Mouse (Mus musculus) heart, adult 2 months (tissue): ENCODE results near the gene Aknad1. TPM values are rescaled to one million over a fixed set of nuclear protein-coding genes. Genes with fewer than 3 reads are reported as not detected.
A peak's percentile ranks its signal among the peaks of the same experiment; 100 is the strongest.

Source experiments
- DNase-seq, 2 experiments: peaks; one replicate each; pipeline ENCODE4 v3.0.0; 2021
- H3K27ac ChIP-seq: fragments of 200-600 bp; 2 replicates; pipeline ENCODE4 v1.8.1; 2022
- H3K27me3 ChIP-seq: fragments of 200-500 bp; 2 replicates; pipeline ENCODE4 v1.6.1; 2012; ENCODE audit warnings: mild to moderate bottlenecking, low read length, inconsistent platforms, mixed read lengths; ENCODE audit not compliant: control insufficient read depth, insufficient read depth
- H3K36me3 ChIP-seq: fragments of 200-500 bp; 2 replicates; pipeline ENCODE4 v1.6.1; 2012; ENCODE audit warnings: low read length, inconsistent platforms; ENCODE audit not compliant: control insufficient read depth, insufficient read depth
- H3K4me1 ChIP-seq: fragments of 200-500 bp; 2 replicates; pipeline ENCODE4 v1.6.1; 2011; ENCODE audit warnings: low read length; ENCODE audit not compliant: control insufficient read depth, insufficient read depth
- H3K4me3 ChIP-seq: fragments of 200-600 bp; 2 replicates; pipeline ENCODE4 v1.8.1; 2022
- H3K79me2 ChIP-seq: fragments of 200-500 bp; replicated peaks from 2 replicates; pipeline ENCODE4 v1.6.1; 2012; ENCODE audit warnings: mild to moderate bottlenecking, inconsistent platforms, low read length, moderate library complexity, mixed read lengths; ENCODE audit not compliant: control insufficient read depth, insufficient read depth
- H3K9ac ChIP-seq: fragments of 200-500 bp; 2 replicates; pipeline ENCODE4 v1.6.1; 2012; ENCODE audit warnings: low read depth, mild to moderate bottlenecking, control low read depth, inconsistent platforms, low read length, mixed read lengths
- CTCF ChIP-seq: fragments of 200-600 bp; IDR thresholded peaks from 2 replicates; pipeline ENCODE4 v1.8.1; 2022; ENCODE audit warnings: antibody characterized with exemption, mild to moderate bottlenecking, moderate library complexity
- EP300 ChIP-seq: fragments of 200-500 bp; IDR thresholded peaks from 2 replicates; pipeline ENCODE4 v1.6.1; 2011; ENCODE audit warnings: low read depth, low read length, control low read depth; ENCODE audit not compliant: insufficient read depth
- POLR2A ChIP-seq: fragments of 200-500 bp; IDR thresholded peaks from 2 replicates; pipeline ENCODE4 v1.6.1; 2011; ENCODE audit warnings: mild to moderate bottlenecking, low read depth, low read length, control low read depth; ENCODE audit not compliant: insufficient read depth
- WGBS: fragments of 180-500 bp; shearing (Covaris S2); methylation state at CpG from one replicate; pipeline ENCODE4 v1.1.7; 2018; 5-methylcytosine and 5-hydroxymethylcytosine counted together
- intact Hi-C: fragments of 180-260 bp; cut with DNase I; formaldehyde crosslinking; loops from one replicate; pipeline ENCODE4 v1.15.1; 2025
- long read RNA-seq: library from polyadenylated mRNA; stranded (forward); transcript quantifications from one replicate; pipeline ENCODE4 v2.0.0, GENCODE M21; 2021
- polyA plus RNA-seq: library from polyadenylated mRNA; depleted of rRNA; stranded (reverse); fragments of >200 nt; gene quantifications from 2 replicates; pipeline ENCODE4 v1.2.3, GENCODE M21; 2012; rRNA removed
- total RNA-seq, 2 experiments: library from RNA; stranded (reverse); gene quantifications; 2 replicates each; pipeline ENCODE4 v1.2.3; 2021

Gene Aknad1
- total RNA-seq (under 1 TPM in 1 of 2 experiments, not detected in 1; 0.05 TPM), polyA plus RNA-seq (0.04 and 0.06 TPM in 2 replicates)
- long read RNA-seq, result 0 reads

GRCm38 (mm10) chr3:108739045-108739708 lies at the start of gene Aknad1:
Gene Aknad1, plus strand, starts transcription at chr3:108739658.
- Histone ChIP-seq H3K4me1 (no peaks in the 10 kb centered on the region), H3K27ac (no peak within 1 kb of the TSS), H3K27me3 (no peaks in the 10 kb centered on the region; the same call in 1 of the 2 replicates), H3K9ac (no peak within 1 kb of the TSS), H3K79me2 (no peaks in the 10 kb centered on the region), H3K4me3 (no peak within 1 kb of the TSS), H3K36me3 (no peaks in the 10 kb centered on the region)
- WGBS, result 49% methylated on average over 8 of the region's 8 CpGs
- DNase-seq, result no peak
- intact Hi-C loops, result no loop called here
- no peak for TF ChIP-seq CTCF
- no peak for TF ChIP-seq EP300

GRCm38 (mm10) chr3:108689979-108690378 lies 49.5 kb upstream of the Aknad1 start:
- Histone ChIP-seq H3K36me3 (no peaks in the 10 kb centered on the region), H3K27ac (no peak overlapping the region), H3K79me2 (no peaks in the 10 kb centered on the region), H3K4me3 (no peak overlapping the region), H3K4me1 (no peaks in the 10 kb centered on the region), H3K27me3 (no peaks in the 10 kb centered on the region), H3K9ac (no peak overlapping the region)
- no peak for DNase-seq
- WGBS, result 73% methylated on average over 4 of the region's 4 CpGs
- TF ChIP-seq POLR2A (no peak), CTCF (no peak), EP300 (no peak)
- intact Hi-C loops, result no loop called here

- no peaks in the 10 kb centered on the region for H3K79me2 ChIP-seq
- TF ChIP-seq EP300 (no peak), POLR2A (no peak), CTCF (no peak)
- no peaks in the 10 kb centered on the region for H3K27me3 ChIP-seq
- intact Hi-C loops, result no loop called here
- H3K4me1 ChIP-seq, result no peaks in the 10 kb centered on the region
- H3K9ac ChIP-seq, result no peak overlapping the region
- H3K36me3 ChIP-seq, result no peaks in the 10 kb centered on the region
- H3K4me3 ChIP-seq, result no peak overlapping the region
- no peak for DNase-seq
- no peak overlapping the region for H3K27ac ChIP-seq
- 86% methylated on average over 9 of the region's 9 CpGs for WGBS
These were observed 45.1 kb upstream of the Aknad1 start for GRCm38 (mm10) chr3:108694321-108694720.

- Histone ChIP-seq H3K79me2 (no peaks in the 10 kb centered on the region), H3K27me3 (no peaks in the 10 kb centered on the region), H3K36me3 (no peaks in the 10 kb centered on the region), H3K4me3 (no peak overlapping the region), H3K27ac (no peak overlapping the region), H3K9ac (no peak overlapping the region), H3K4me1 (no peaks in the 10 kb centered on the region)
- DNase-seq, result no peak
- no peak for TF ChIP-seq EP300
- no peak for TF ChIP-seq POLR2A
- TF ChIP-seq CTCF, result no peak
- intact Hi-C loops, result no loop called here
- WGBS, result 90% methylated on average over 8 of the region's 8 CpGs
These were observed 40.8 kb upstream of the Aknad1 start for GRCm38 (mm10) chr3:108698662-108699061.

GRCm38 (mm10) chr3:108699786-108700185 lies 39.7 kb upstream of the Aknad1 start:
- H3K4me3 ChIP-seq, result no peak overlapping the region
- no peaks in the 10 kb centered on the region for H3K4me1 ChIP-seq
- no peak overlapping the region for H3K9ac ChIP-seq
- H3K79me2 ChIP-seq, result no peaks in the 10 kb centered on the region
- DNase-seq, result no peak
- H3K27me3 ChIP-seq, result no peaks in the 10 kb centered on the region
- H3K27ac ChIP-seq, result no peak overlapping the region
- intact Hi-C loops, result no loop called here
- WGBS, result 92% methylated on average over 4 of the region's 4 CpGs
- no peak for TF ChIP-seq EP300
- TF ChIP-seq CTCF, result no peak
- no peak for TF ChIP-seq POLR2A
- no peaks in the 10 kb centered on the region for H3K36me3 ChIP-seq

GRCm38 (mm10) chr3:108701256-108701655 lies 38.2 kb upstream of the Aknad1 start:
- Histone ChIP-seq H3K4me3 (no peak overlapping the region), H3K79me2 (no peaks in the 10 kb centered on the region), H3K27me3 (no peaks in the 10 kb centered on the region), H3K36me3 (no peaks in the 10 kb centered on the region), H3K4me1 (no peaks in the 10 kb centered on the region), H3K27ac (no peak overlapping the region), H3K9ac (no peak overlapping the region)
- TF ChIP-seq CTCF (peak; percentile 75), POLR2A (no peak)
- 84% methylated on average over 1 of the region's 1 CpGs for WGBS
- intact Hi-C loops, result loop anchor here (1.0 kb wide), 1 partner anchor 70 kb away; no protein-coding TSS in a partner anchor
- DNase-seq, result no peak
